Mouse (Mus musculus): ENCODE measurements around the gene Sorbs1. TPM values are rescaled to one million over a fixed set of nuclear protein-coding genes. Genes with fewer than 3 reads are reported as not detected.

The Sorbs1 gene
- total RNA-seq, 4 experiments from 2014 or later = 758 to 979 (median 853) TPM

DNA sequence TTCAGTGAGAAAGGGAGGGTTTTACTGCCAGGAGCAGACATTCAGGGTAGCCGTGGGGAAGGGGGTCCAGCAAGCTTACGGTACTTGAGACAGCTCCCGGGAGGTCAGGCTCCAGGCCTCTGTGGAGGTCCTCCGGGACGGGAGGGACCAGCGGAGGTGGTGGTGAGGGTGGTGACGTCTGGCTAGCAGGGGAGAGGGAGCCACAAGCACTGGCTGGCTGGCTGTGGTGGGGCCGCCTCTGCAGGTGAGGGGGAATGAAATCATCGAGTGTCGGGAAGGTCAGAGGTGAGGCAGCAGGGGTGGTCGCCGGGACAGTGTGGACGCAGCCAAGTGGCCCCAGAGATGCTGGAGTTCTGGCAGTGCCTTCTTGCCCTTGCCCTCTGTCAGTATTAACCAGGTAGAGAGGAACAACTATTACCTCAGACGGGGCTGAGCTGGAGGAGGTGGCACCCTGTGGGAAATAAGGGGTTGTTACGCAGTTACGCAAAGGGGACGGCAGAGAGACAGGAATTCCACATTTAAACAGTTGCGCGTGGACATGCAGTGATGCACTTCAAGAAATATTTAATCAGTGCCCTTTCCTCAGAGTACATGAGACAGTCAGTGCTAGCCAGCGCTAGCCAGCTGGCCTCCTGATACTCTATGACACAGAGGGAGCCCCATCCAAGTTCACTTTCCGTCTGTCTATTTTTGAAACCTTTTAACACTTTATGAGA, 136.9 kb downstream of the Sorbs1 start:
- peak; percentile 74 for DNase-seq (ENCODE audit: low spot score)

- no peak for DNase-seq (ENCODE audit: low spot score)
Measured at GRCm38 (mm10) chr19:40374720-40375119, 138.9 kb downstream of the Sorbs1 start.

DNA sequence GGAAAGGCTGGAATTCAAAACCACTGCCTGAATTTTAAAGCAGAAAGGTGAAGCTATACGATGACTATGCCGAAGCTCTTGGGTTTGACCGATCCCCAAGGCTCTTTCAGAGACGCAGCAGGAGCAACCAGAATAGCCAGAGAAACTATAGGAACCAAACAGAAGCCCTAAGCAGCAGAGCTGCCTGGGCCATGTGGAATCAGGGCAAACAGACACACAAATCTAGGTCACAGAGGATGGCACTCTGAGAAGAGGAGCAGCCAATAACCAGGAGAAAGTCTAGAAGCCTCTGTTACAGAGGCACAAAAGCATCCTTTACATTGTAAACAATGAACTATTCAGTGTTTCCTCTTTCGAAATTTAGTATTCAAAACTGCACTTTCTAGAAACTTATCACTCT, 140.9 kb downstream of the Sorbs1 start:
- DNase-seq (ENCODE audit: low spot score) = no peak

- no peak for DNase-seq (ENCODE audit: low spot score)
Measured at GRCm38 (mm10) chr19:40371866-40372265, 141.7 kb downstream of the Sorbs1 start.

DNA sequence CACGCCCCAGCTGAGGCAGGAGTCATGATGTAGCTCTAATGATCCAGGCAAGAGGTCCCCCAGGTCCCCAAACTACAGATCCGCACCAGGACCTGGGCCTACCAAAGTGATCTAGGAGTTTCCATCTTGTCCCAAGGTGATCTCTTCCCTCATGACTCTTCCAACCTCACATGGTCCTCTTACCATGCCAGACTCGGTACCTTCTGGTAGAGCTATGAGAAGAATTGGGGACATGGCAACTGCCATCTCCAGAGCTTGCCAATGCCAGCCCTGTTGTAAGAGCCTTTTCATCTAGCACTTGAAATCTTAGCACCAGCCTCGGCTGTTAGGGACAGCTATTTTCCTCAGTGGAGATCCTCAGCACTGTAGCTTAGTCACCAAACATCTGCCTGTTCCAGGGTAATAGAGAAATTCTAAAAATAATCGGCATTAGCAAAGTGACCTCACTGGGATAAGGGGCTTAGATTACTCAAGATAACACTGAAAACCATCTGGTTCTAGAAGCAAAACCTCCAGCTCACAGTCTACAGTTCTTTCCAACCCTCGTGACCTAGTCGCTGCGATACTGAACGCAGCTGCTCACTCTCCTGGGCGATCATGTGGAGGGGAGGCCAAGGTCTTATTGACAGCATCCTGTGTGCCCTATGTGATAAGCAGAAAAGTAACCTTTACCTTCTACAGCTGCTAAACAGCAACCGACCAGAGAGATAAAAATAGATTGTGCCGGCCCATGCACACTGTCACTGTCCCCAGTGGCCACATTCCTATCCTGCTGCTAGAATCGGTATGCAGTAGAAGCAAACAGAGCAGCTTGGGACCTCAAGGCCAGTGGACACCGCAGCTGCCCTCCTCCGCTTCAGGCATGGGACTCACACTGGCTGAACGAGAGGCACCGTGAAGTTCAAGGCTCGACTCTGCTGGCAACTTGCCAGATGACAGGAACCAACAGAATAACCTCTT, 143.4 kb downstream of the Sorbs1 start:
- DNase-seq (ENCODE audit: low spot score) = peak; percentile 76

- peak; percentile 67 for DNase-seq (ENCODE audit: low spot score)
Measured at GRCm38 (mm10) chr19:40368517-40368916, 145.1 kb downstream of the Sorbs1 start.

DNA sequence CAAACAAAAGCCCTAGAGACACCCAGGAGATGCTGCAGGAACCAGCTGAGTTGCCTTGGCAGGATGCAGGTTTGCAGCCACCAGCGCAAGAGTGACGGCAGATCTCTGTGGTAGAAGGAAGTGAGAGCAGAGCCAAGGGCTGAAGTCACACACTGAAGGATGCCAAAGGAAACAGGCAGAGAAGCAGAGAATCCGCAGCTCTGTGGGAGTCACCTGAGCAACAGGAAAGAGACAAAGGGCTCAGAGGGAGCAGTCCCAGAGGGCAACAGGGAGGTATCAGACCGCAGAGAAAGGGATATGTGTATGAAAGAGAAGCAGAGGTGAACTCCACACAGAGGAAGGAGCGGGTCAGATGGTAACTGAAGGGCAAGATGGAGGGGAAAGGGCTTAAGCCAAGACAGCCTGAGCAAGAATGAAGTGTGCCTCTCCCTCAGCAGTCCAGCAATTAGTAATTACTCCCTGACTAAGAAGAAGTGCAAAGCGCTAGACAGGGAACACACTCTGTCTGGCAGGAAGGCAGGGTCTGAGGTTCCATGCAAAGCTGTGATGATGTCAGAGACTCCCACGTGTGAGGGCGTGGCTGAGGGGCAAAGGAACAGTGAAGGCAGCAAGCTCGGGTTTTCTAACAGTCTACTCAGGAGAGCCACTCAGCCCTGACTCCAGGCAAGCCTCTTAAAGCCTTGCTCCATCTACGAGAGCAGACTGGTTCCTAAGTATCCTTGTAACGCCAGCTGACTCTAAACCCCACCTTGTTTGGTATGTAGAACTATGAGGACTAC, 147.2 kb downstream of the Sorbs1 start:
- peak; percentile 82 for DNase-seq (ENCODE audit: low spot score)

DNA sequence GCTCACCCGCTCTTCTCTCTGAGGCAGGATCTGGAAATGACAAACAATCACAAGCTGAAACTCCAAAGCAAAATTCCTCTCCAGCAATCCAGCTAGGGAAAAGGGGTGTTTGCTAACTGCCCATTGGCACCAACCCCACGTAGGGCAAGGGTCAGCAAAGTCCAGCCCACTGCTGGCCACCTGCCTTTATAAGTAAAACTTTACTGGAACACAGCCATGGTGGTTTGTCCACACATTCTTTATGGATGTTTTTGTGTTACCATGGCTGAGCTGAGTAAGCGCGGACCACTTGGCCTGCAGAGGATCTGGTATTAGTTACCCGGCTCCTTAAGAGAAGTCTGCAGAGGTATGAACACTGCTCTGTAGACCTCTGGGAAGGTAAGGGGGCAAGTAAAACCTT, 148.4 kb downstream of the Sorbs1 start:
- DNase-seq (ENCODE audit: low spot score) = no peak

- no peak for DNase-seq (ENCODE audit: low spot score)
Measured at GRCm38 (mm10) chr19:40363447-40363846, 150.1 kb downstream of the Sorbs1 start.

DNA sequence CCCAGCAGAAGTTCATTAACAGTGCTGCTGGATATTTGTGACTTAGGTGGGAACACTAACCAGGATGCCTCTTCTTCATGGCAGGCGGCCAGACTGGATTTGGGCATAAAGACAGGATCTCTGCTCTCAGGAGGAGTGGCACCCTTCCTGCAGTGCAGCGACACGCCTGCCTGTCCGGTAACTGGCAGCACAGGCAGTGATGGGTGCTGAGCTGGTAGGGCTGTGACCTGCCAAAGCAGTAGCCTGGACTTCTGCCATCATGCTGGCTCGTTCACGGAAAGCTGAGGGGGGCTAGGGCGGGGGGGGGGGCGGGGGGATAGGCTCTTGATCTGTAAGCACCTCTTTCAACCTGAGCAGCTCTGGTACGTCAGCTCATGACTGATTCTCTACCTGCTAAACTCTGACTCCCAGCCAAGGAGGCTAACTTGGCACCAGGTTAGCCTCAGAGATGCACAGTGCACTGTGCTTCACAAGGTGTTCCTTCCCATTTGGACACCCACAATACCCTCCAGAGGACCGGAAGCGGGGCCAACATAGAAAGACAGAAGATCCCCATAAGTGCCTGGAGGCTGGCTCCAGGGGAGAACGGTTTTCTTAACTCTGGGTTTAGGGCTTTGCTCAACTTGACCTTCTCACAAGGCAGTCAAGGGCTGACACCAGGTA, 151.2 kb downstream of the Sorbs1 start:
- no peak for DNase-seq (ENCODE audit: low spot score)

GRCm38 (mm10) chr19:40359712-40360394, 153.7 kb downstream of the Sorbs1 start:
- DNase-seq (ENCODE audit: low spot score) = no peak

- DNase-seq (ENCODE audit: low spot score) = no peak
Measured at GRCm38 (mm10) chr19:40356536-40357522, 156.8 kb downstream of the Sorbs1 start.

GRCm38 (mm10) chr19:40355075-40355474, 158.5 kb downstream of the Sorbs1 start:
- no peak for DNase-seq (ENCODE audit: low spot score)

DNA sequence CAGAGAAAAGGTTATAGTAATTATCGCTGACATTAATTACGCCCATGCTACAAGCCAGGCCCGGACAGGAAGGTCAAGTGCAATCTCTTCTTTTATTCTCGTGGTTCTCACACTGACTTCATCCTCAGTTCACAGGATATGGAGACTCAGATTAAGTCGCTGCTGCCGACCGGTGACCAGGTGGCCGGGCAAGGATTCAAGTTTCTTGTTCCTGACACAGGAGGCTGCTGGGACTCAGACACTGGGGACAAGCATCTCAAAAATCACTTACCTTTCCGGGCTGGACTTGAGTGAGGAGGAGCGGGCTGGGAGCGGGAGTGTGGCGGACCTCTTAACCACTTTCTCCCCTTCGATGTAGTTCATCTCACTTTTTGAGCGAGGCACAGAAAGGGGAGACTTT, 161.6 kb downstream of the Sorbs1 start:
- no peak for DNase-seq (ENCODE audit: low spot score)

GRCm38 (mm10) chr19:40350835-40351234, 162.7 kb downstream of the Sorbs1 start:
- no peak for DNase-seq (ENCODE audit: low spot score)

GRCm38 (mm10) chr19:40349713-40350671, 163.6 kb downstream of the Sorbs1 start:
- DNase-seq (ENCODE audit: low spot score) = no peak

DNA sequence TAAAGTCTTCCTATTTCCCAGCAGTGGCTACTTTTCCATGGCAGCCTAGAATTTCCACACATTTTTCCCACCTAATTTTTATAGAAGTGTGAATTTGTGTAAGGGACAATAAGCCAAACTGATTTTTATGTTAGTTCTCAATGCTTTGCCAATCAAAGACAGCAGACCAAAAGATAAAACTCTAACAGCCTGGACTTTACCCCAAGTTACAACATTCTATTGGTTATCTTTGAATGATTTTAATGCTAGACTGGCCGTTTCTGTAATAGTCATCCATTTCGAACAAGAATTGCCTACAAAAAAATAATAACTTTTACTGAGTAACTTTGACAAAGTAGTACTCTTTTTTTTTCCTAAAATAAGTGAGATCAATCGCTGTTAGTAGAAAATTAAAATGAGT, 164.3 kb downstream of the Sorbs1 start:
- no peak for DNase-seq (ENCODE audit: low spot score)

DNA sequence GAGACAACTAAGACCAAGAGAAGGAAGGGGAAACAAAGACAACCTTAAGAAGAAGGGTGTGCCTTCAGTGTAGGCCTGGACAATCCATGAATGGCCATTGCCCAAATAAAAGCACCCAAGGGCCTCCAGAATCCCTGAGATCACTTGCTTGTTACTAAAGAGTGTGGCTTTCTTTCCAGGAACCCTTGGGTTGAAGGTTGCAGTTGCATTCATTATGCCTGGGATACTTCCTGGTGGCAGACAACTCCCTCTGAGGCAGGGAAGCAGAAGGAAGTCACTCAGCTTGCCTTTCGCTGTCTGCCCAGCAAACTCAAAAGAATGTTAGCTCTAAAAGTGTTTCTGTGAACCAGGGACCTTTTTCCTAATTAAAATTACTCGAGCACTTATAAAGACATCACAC, 164.9 kb downstream of the Sorbs1 start:
- no peak for DNase-seq (ENCODE audit: low spot score)

Data from heart, adult 8-10 months (tissue).